8 mouse cellular contexts compared by ENCODE assay signal in the genomic region with DNA sequence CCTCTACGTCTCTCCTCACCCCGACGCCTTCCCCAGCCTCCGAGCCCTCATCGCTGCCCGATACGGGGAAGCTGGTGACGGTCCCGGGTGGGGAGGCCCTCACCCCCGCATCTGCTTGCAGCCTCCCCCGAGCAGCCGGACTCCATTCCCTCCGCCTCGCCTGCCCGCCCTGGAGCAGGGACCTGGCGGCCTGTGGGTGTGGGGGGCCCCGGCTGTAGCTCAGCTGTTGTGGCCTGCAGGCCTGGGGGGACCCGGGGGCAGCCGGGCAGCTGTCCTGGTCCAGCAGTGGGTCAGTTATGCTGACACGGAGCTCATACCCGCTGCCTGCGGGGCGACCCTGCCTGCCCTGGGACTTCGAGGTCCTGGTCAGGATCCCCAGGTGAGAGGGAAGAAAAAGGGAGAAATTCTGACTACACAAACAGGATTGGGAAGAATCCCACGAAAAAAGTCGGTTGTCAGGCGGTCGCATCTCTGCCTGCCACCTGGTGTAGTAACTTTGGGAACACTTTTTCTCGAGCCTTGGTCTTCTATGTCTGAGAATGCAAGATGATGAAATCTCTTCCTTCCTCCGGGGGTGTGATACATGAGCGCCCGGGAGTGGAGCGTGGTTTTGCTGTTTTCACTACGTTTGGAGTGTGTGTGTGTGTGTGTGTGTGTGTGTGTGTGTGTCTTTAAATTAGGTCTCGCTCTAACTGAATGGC. TPM values are rescaled to one million over a fixed set of nuclear protein-coding genes. Genes with fewer than 3 reads are reported as not detected.
A peak's percentile ranks its signal among the peaks of the same experiment; 100 is the strongest.
DNase-seq lines count a peak whose midpoint lies in the region; ATAC-seq lines count a peak whose summit lies in the region.

No protein-coding gene starts in this region.

- H3K9ac ChIP-seq in midbrain, embryonic 12.5 days (replicated peaks): peak overlapping the region; percentile 93

- intact Hi-C loops in left cerebral cortex, postnatal 14 days (cut with DNase I): loop anchor here (10.0 kb wide), 1 partner anchor 233 kb away; a partner anchor contains a TSS
- intact Hi-C loops in left cerebral cortex, postnatal 4 days (cut with DNase I): loop anchor here (2.0 kb wide), 1 partner anchor 69 kb away; no protein-coding TSS in a partner anchor
- intact Hi-C loops in left cerebral cortex, postnatal 25 days (cut with DNase I): loop anchor here (5.0 kb wide), 1 partner anchor 241 kb away; a partner anchor contains a TSS

- H3K4me3 ChIP-seq in erythroblast, embryonic 14.5 days (replicated peaks): peak overlapping the region; percentile 87
- peak overlapping the region; percentile 92 for H3K4me3 ChIP-seq in midbrain, embryonic 12.5 days

- peak; percentile 35 for DNase-seq in adrenal gland, adult 2 months
- DNase-seq in adrenal gland, postnatal 10 days: no peak
- peak; percentile 38 to 73 for DNase-seq in left cerebral cortex, postnatal 14 days (ENCODE audit: low spot score in 2 of 2)
- no peak for DNase-seq in left cerebral cortex, postnatal 4 days
- DNase-seq in left cerebral cortex, postnatal 25 days (ENCODE audit: low spot score in 2 of 2): peak; percentile 21 to 55
- DNase-seq in urinary bladder, postnatal 25 days (ENCODE audit: low spot score): no peak

- no peaks in the 10 kb centered on the region for H3K9me3 ChIP-seq in erythroblast, embryonic 14.5 days (ENCODE audit: control insufficient read depth, low read length)
- no peaks in the 10 kb centered on the region for H3K9me3 ChIP-seq in midbrain, embryonic 12.5 days

- no peaks in the 10 kb centered on the region for H3K27me3 ChIP-seq in erythroblast, embryonic 14.5 days (ENCODE audit: control insufficient read depth)
- H3K27me3 ChIP-seq in midbrain, embryonic 12.5 days: no peaks in the 10 kb centered on the region

- H3K36me3 ChIP-seq in erythroblast, embryonic 14.5 days (ENCODE audit: control insufficient read depth): peaks cover 62% of the 10 kb centered on the region
- peaks cover 33% of the 10 kb centered on the region for H3K36me3 ChIP-seq in midbrain, embryonic 12.5 days

- H3K4me2 ChIP-seq in midbrain, embryonic 12.5 days (replicated peaks): peak overlapping the region; percentile 100

- peak overlapping the region; percentile 97 for H3K27ac ChIP-seq in midbrain, embryonic 12.5 days (replicated peaks)

- ATAC-seq in midbrain, embryonic 12.5 days (ENCODE audit: low FRiP score, low read depth): no peak; the same call in 1 of the 2 replicates

- under 1% methylated on average over 35 of the region's 35 CpGs for WGBS in midbrain, embryonic 12.5 days

- H3K4me1 ChIP-seq in erythroblast, embryonic 14.5 days (ENCODE audit: control insufficient read depth): peaks cover 75% of the 10 kb centered on the region
- peaks cover 45% of the 10 kb centered on the region for H3K4me1 ChIP-seq in midbrain, embryonic 12.5 days

RNA-seq across cellular contexts. Expression of a gene that starts 0.8 kb away (rescaled TPM):
- total RNA-seq in adrenal gland, adult 2 months (2021): 10 to 100 TPM; 57.9 to 60.2 TPM
- 178 and 214 TPM in 2 replicates for polyA plus RNA-seq in adrenal gland, adult 2 months (2012; rRNA removed)
- total RNA-seq in adrenal gland, postnatal 10 days (2021): 10 to 100 TPM; 56.5 to 63.0 TPM
- 10 to 100 TPM; 43.1 to 48.6 TPM for total RNA-seq in left cerebral cortex, postnatal 14 days (2021)
- total RNA-seq in left cerebral cortex, postnatal 4 days (2021): 10 to 100 TPM; 91.0 to 94.3 TPM
- 41.7 and 44.9 TPM in 2 replicates for polyA plus RNA-seq in erythroblast, embryonic 14.5 days (2012)
- 10 to 100 TPM; 38.0 to 44.7 TPM for total RNA-seq in left cerebral cortex, postnatal 25 days (2021)
- polyA plus RNA-seq in midbrain, embryonic 12.5 days (2016; fragmentation: Nextera tagmentation; extraction: Ambion mirVana): 139 and 142 TPM in 2 replicates

RNA-seq across cellular contexts. Expression of a gene that starts 14.8 kb away (rescaled TPM):
- under 1 TPM; 0.26 to 0.55 TPM for total RNA-seq in adrenal gland, adult 2 months (2021)
- 0.97 and 1.8 TPM in 2 replicates for polyA plus RNA-seq in adrenal gland, adult 2 months (2012; rRNA removed)
- 1 to 10 TPM in 1 of 2 experiments, under 1 TPM in 1; 0.72 to 1.5 TPM for total RNA-seq in adrenal gland, postnatal 10 days (2021)
- under 1 TPM; 0.17 to 0.24 TPM for total RNA-seq in left cerebral cortex, postnatal 14 days (2021)
- under 1 TPM; 0.12 to 0.16 TPM for total RNA-seq in left cerebral cortex, postnatal 4 days (2021)
- polyA plus RNA-seq in erythroblast, embryonic 14.5 days (2012): 0.01 TPM in 2 replicates
- under 1 TPM; 0.30 to 0.37 TPM for total RNA-seq in left cerebral cortex, postnatal 25 days (2021)
- polyA plus RNA-seq in midbrain, embryonic 12.5 days (2016; fragmentation: Nextera tagmentation; extraction: Ambion mirVana): 0.14 and 0.23 TPM in 2 replicates

RNA-seq across cellular contexts. Expression of a gene that starts 19.9 kb away (rescaled TPM):
- 10 to 100 TPM; 32.9 to 45.8 TPM for total RNA-seq in adrenal gland, adult 2 months (2021)
- polyA plus RNA-seq in adrenal gland, adult 2 months (2012; rRNA removed): 82.4 and 84.8 TPM in 2 replicates
- 10 to 100 TPM; 39.0 to 42.8 TPM for total RNA-seq in adrenal gland, postnatal 10 days (2021)
- 10 to 100 TPM; 19.9 to 25.7 TPM for total RNA-seq in left cerebral cortex, postnatal 14 days (2021)
- total RNA-seq in left cerebral cortex, postnatal 4 days (2021): 10 to 100 TPM; 35.9 to 38.5 TPM
- 15.9 and 21.4 TPM in 2 replicates for polyA plus RNA-seq in erythroblast, embryonic 14.5 days (2012)
- total RNA-seq in left cerebral cortex, postnatal 25 days (2021): 10 to 100 TPM; 17.3 to 18.0 TPM
- 188 and 202 TPM in 2 replicates for polyA plus RNA-seq in midbrain, embryonic 12.5 days (2016; fragmentation: Nextera tagmentation; extraction: Ambion mirVana)

RNA-seq across cellular contexts. Expression of a gene that starts 26.2 kb away (rescaled TPM):
- total RNA-seq in adrenal gland, adult 2 months (2021): under 1 TPM in 1 of 2 experiments, not detected in 1; 0.79 TPM
- polyA plus RNA-seq in adrenal gland, adult 2 months (2012; rRNA removed): 0.83 and 2.0 TPM in 2 replicates
- 1 to 10 TPM; 1.1 to 1.6 TPM for total RNA-seq in adrenal gland, postnatal 10 days (2021)
- total RNA-seq in left cerebral cortex, postnatal 14 days (2021): under 1 TPM in 1 of 2 experiments, not detected in 1; 0.92 TPM
- total RNA-seq in left cerebral cortex, postnatal 4 days (2021): under 1 TPM; 0.98 to 0.99 TPM
- polyA plus RNA-seq in erythroblast, embryonic 14.5 days (2012): 0.87 and 0.97 TPM in 2 replicates
- total RNA-seq in left cerebral cortex, postnatal 25 days (2021): under 1 TPM; 0.60 to 0.83 TPM
- 5.2 and 6.8 TPM in 2 replicates for polyA plus RNA-seq in midbrain, embryonic 12.5 days (2016; fragmentation: Nextera tagmentation; extraction: Ambion mirVana)

RNA-seq across cellular contexts. Expression of a gene that starts 29.1 kb away (rescaled TPM):
- total RNA-seq in adrenal gland, adult 2 months (2021): under 1 TPM; 0.28 to 0.29 TPM
- 0.11 and 0.17 TPM in 2 replicates for polyA plus RNA-seq in adrenal gland, adult 2 months (2012; rRNA removed)
- 1 to 10 TPM in 1 of 2 experiments, under 1 TPM in 1; 0.75 to 1.4 TPM for total RNA-seq in adrenal gland, postnatal 10 days (2021)
- total RNA-seq in left cerebral cortex, postnatal 14 days (2021): under 1 TPM; 0.15 TPM
- under 1 TPM in 1 of 2 experiments, not detected in 1; 0.22 TPM for total RNA-seq in left cerebral cortex, postnatal 4 days (2021)
- 0.04 TPM in 1 of 2 replicates, not detected in the other for polyA plus RNA-seq in erythroblast, embryonic 14.5 days (2012)
- under 1 TPM; 0.27 to 0.34 TPM for total RNA-seq in left cerebral cortex, postnatal 25 days (2021)
- 1.1 and 1.7 TPM in 2 replicates for polyA plus RNA-seq in midbrain, embryonic 12.5 days (2016; fragmentation: Nextera tagmentation; extraction: Ambion mirVana)

Comparison
In these comparisons a context has a peak if more than half of its experiments do, and no peak if none do; other contexts are left out.
1. DNase-seq: peak in adrenal gland, adult 2 months (single experiment), left cerebral cortex, postnatal 14 days (2 of 2) and left cerebral cortex, postnatal 25 days (2 of 2); none in adrenal gland, postnatal 10 days (single experiment), left cerebral cortex, postnatal 4 days (single experiment) and urinary bladder, postnatal 25 days (single experiment).